Mouse (Mus musculus): ENCODE measurements around the gene Afap1l2. TPM values are rescaled to one million over a fixed set of nuclear protein-coding genes. Genes with fewer than 3 reads are reported as not detected.
A peak's percentile ranks its signal among the peaks of the same experiment; 100 is the strongest.

Gene Afap1l2
- 17.7 and 18.7 TPM in 2 replicates for polyA plus RNA-seq (2015; fragmentation: Nextera tagmentation; extraction: Ambion mirVana)

DNA sequence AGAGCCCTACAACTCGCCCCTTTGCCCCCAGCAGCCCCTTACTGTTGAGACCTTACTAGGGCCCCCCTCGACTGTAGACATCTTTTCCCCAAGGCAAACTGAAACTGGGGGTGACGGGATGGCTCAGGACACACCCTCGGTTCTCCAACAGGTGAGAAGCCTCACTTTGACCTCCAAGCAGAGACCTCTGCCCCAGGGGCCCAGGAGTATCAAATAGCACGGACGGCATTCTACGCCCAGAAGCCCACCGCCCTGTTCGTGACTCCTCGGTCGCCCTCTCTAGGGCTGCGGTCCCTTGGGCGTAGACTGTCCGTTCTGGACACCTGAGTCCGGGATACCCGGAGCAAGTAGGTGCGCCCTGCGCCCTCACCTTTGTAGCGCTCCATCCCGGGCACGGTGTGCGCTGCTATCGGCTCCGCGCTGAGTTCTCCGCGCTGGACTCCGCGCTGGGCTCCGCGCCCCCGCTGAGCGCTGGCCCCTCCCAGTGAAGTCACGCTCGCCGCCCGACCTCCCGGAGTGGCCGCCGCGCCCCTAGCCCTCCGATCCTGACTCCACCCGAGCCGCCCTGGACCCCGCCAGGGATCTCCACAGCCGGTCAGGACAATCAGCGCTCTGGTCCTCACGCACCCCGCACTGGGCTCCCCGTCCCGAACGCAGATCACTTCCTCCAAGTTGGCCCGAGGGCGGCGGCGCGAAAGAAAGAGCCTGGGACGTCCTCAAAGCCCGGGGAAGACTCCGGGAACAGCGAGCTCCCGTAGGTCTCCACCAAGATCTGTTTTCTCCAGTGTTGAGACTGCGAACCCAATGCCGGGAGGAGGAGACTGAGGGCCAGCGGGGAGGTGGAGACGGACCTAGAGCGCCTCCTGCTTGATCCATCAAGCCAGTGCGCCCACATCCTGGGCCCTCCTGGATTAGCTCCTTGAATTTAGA lies at the start of gene Afap1l2:
Afap1l2 (minus strand) TSS at position 448 of the 930 bp plus-strand sequence.
- H3K9me3 ChIP-seq, result no peaks in the 10 kb centered on the region
- peaks cover 36% of the 10 kb centered on the region for H3K27me3 ChIP-seq
- peak within 1 kb of the TSS; percentile 46 for H3K4me3 ChIP-seq
- peaks cover 39% of the 10 kb centered on the region for H3K4me1 ChIP-seq (replicated peaks)
- no peaks in the 10 kb centered on the region for H3K36me3 ChIP-seq
- 0 out of 2 replicates have a peak within 1 kb of the TSS, but pooled peaks have one; percentile 7 for H3K27ac ChIP-seq (replicated peaks)
- 4% methylated on average over 68 of the region's 68 CpGs for WGBS
- peak within 1 kb of the TSS; percentile 74 for H3K4me2 ChIP-seq
- peak within 1 kb of the TSS; percentile 70 for H3K9ac ChIP-seq
- peak; percentile 41; the same call in 1 of the 2 replicates for ATAC-seq (ENCODE audit: low read depth)

DNA sequence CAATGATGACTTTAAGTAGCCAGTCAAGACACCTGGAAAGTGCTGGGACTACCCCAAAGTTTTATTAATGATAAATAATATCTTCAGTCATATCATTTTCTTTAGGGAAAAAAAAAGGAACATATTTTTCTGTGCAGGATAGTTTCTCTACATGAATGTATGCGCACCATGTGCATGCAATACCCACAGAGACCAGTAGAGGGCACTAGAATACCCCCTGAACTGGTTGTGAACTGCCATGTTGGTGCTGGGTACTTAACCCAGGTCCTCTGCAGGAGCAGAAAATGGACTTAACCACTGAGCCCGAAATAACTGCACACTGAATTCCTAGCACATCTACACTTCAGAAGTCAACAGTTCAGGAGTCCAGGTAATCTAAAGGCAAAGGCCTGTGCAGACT lies 49.5 kb upstream of the Afap1l2 start:
- Histone ChIP-seq H3K4me2 (no peak overlapping the region), H3K27ac (replicated peaks) (no peak overlapping the region), H3K9me3 (peaks cover 3% of the 10 kb centered on the region; the same call in 1 of the 2 replicates), H3K9ac (no peak overlapping the region), H3K4me3 (no peak overlapping the region), H3K36me3 (peaks cover 7% of the 10 kb centered on the region), H3K27me3 (no peaks in the 10 kb centered on the region), H3K4me1 (replicated peaks) (no peaks in the 10 kb centered on the region; the same call in 1 of the 2 replicates)
- ATAC-seq (ENCODE audit: low read depth), result no peak
- WGBS, result 96% methylated on average over 2 of the region's 2 CpGs

DNA sequence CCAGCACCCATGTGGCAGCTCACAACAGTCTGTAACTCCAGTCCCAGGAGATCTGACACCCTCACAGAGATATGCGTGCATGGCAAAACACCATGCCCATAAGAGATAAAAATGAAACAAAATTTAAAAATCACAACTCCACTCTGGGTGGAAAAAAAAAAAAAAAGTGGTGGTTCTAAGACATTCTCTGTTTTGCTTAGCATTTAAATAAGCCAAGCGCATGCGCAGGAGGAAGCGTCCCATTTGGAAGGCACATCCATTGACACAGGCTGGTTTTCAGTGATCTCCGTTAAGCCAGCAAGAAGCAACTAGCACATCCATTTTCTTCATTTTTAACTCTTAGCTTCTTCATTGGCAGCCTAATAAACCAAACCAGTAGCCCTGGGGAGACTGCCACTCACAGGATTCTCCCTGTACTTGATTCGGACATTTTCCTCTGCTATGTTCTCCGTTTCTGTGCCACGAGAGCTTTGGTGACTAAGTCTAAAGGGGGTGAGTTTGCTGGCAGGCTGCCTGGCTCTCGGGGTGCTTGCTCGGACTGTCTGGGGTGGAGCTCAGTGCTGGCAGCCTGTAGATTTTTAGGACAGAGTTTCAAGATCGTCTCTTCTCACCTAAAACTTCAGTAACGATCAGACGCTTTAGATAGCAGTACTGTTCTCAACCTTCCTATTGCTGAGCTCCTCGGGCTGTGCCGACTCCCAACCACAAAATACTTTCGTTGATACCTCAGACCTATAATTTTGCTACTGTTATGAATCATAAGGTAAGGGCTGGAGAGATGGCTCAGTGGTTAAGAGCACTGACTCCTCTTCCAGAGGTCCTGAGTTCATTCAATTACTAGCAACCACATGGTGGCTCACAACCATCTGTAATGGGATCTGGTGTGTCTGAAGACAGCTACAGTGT lies 47.4 kb upstream of the Afap1l2 start:
- no peak for ATAC-seq (ENCODE audit: low read depth)
- H3K36me3 ChIP-seq, result peaks cover 7% of the 10 kb centered on the region

DNA sequence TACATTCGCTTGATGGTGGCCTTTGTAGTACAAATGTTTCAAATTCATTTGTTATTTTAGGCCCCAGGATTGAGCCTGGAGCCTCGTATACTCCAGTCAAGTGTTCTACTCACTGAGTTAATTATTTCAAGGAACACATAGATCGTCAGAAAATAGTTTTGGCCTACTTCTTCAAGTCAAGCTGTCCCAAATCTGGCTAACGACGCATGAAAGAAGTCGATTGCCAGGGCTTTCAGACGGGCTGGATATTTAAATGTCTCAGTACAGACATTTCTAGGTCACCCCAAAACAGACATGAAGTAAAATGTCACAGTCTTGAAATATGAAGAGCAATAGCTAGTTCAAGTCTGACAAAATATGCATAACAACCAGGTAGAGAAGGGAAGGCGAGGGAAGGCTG lies 44.9 kb upstream of the Afap1l2 start:
- no peak for ATAC-seq (ENCODE audit: low read depth)
- Histone ChIP-seq H3K4me3 (no peak overlapping the region), H3K27me3 (no peaks in the 10 kb centered on the region), H3K36me3 (peaks cover 5% of the 10 kb centered on the region), H3K4me2 (no peak overlapping the region), H3K27ac (replicated peaks) (no peak overlapping the region), H3K4me1 (replicated peaks) (peaks cover 26% of the 10 kb centered on the region), H3K9me3 (peaks cover 3% of the 10 kb centered on the region; the same call in 1 of the 2 replicates), H3K9ac (no peak overlapping the region)
- WGBS, result 73% methylated on average over 8 of the region's 8 CpGs

More for the DNA sequence above, 47.4 kb upstream of the Afap1l2 start:
- WGBS, result 89% methylated on average over 16 of the region's 16 CpGs
- H3K4me1 ChIP-seq (replicated peaks), result peaks cover 8% of the 10 kb centered on the region
- no peak overlapping the region for H3K4me2 ChIP-seq
- no peak overlapping the region for H3K9ac ChIP-seq
- no peak overlapping the region for H3K4me3 ChIP-seq
- no peaks in the 10 kb centered on the region for H3K27me3 ChIP-seq
- H3K9me3 ChIP-seq, result peaks cover 3% of the 10 kb centered on the region; the same call in 1 of the 2 replicates
- H3K27ac ChIP-seq (replicated peaks), result no peak overlapping the region

DNA sequence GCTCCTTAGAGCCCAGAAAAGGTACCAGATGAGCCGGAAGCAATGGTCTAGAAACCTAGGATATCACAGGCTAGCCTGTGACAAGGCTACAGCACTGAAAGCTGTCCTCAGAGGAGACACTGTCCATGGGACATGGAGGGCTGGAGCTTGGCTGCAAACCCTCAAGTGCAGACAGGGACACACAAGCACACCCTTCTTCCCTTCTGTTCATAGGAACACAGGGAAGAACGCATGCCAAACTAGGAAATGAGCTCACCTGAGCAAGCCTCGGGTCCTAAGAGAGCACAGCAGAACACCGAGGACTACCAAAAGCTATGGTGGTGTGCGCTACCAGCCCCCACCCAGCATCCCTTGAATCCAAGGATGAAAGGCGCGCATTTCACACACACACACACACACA lies 44.0 kb upstream of the Afap1l2 start:
- H3K9ac ChIP-seq, result no peak overlapping the region
- no peak overlapping the region for H3K4me3 ChIP-seq
- H3K4me2 ChIP-seq, result no peak overlapping the region
- no peaks in the 10 kb centered on the region for H3K27me3 ChIP-seq
- H3K9me3 ChIP-seq, result no peaks in the 10 kb centered on the region
- peaks cover 26% of the 10 kb centered on the region for H3K4me1 ChIP-seq (replicated peaks)
- no peak for ATAC-seq (ENCODE audit: low read depth)
- no peak overlapping the region for H3K27ac ChIP-seq (replicated peaks)
- WGBS, result 94% methylated on average over 7 of the region's 7 CpGs
- H3K36me3 ChIP-seq, result no peaks in the 10 kb centered on the region

DNA sequence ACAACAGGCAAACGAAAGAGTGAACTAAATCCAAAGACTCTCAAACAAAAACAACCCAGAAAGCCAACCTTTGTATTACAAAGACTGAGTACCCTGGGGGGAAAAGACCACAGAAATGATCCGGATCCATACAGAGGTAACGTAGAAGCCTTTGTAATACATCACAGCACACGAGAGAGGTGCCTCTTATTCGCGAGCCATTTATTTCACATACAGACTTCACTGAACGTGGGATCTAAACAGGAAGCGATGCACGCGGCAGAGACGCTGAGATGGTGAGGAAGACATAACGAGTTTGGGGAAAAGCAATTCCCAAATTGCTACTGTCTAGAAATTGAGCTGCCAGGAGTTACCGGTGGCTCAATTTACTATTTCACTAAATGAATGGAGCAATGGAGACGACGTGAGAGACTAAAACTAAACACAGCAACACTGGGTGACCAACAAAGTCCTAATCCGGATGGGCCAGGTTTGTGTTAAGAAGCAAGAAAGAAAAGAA lies 41.6 kb upstream of the Afap1l2 start:
- ATAC-seq (ENCODE audit: low read depth), result peak; percentile 80
- no peak overlapping the region for H3K9ac ChIP-seq
- peaks cover 4% of the 10 kb centered on the region; the same call in 1 of the 2 replicates for H3K36me3 ChIP-seq
- WGBS, result 31% methylated on average over 16 of the region's 16 CpGs
- no peaks in the 10 kb centered on the region for H3K27me3 ChIP-seq
- no peaks in the 10 kb centered on the region for H3K9me3 ChIP-seq
- peaks cover 26% of the 10 kb centered on the region for H3K4me1 ChIP-seq (replicated peaks)
- no peak overlapping the region for H3K4me3 ChIP-seq
- peak overlapping the region; percentile 61; the same call in 1 of the 2 replicates for H3K27ac ChIP-seq (replicated peaks)
- H3K4me2 ChIP-seq, result peak overlapping the region; percentile 22; the same call in 1 of the 2 replicates

DNA sequence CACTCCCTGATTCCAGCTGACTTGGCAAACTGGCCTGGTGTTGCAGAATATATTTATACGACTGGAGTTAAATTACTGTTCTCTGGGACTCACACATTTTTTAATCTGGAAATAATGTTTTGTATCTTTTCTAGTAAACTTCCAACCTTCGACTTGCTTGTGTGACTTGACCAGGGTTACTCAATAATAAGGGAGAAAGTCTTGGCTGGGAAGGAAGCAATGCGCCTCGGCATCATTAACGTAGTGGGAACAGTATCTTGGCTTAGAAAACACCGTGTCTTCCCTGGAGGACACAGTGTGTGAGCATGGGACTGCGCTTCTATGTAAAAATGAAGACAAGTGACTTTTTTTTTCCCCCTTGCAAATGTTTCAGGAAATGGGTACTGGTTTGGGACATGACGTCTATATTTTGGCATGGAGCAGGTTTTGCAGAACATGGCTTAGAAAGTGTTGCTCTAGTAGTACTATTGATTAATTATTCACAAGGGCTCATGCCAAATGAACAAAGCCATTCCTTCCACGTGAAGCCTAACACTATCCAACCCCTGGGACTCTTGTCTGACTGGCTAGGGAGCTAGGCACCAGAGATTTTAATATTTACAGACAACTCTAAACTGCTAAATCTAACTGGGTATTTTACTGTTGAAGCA lies 39.8 kb upstream of the Afap1l2 start:
- Histone ChIP-seq H3K27me3 (no peaks in the 10 kb centered on the region), H3K36me3 (peaks cover 8% of the 10 kb centered on the region; the same call in 1 of the 2 replicates), H3K4me2 (no peak overlapping the region), H3K9me3 (no peaks in the 10 kb centered on the region), H3K4me1 (replicated peaks) (peaks cover 26% of the 10 kb centered on the region), H3K9ac (no peak overlapping the region), H3K27ac (replicated peaks) (no peak overlapping the region), H3K4me3 (no peak overlapping the region)
- ATAC-seq (ENCODE audit: low read depth), result no peak
- 78% methylated on average over 9 of the region's 9 CpGs for WGBS

DNA sequence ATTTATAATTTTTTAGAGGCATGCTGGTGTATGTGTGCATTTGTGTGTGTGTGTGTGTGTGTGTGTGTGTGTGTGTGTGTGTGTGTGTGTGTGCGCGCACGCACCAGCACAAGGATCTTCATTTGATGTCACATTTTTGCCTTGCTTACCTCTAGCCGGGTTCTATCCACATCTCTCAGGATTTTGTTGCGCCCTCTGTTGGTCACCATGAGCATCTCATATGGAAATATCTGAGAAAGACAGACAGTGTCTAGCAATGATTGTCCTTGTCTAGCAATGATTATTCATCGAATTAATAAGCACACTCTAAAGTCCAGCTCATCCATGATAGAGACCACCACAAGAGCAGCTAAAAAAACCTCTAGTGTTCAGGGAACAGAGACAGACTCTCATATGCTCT lies 31.2 kb upstream of the Afap1l2 start:
- Histone ChIP-seq H3K36me3 (peaks cover 30% of the 10 kb centered on the region), H3K27me3 (no peaks in the 10 kb centered on the region), H3K4me2 (no peak overlapping the region), H3K4me3 (no peak overlapping the region), H3K9ac (no peak overlapping the region), H3K4me1 (replicated peaks) (no peaks in the 10 kb centered on the region), H3K9me3 (no peaks in the 10 kb centered on the region), H3K27ac (replicated peaks) (no peak overlapping the region)
- 68% methylated on average over 6 of the region's 6 CpGs for WGBS
- no peak for ATAC-seq (ENCODE audit: low read depth)

DNA sequence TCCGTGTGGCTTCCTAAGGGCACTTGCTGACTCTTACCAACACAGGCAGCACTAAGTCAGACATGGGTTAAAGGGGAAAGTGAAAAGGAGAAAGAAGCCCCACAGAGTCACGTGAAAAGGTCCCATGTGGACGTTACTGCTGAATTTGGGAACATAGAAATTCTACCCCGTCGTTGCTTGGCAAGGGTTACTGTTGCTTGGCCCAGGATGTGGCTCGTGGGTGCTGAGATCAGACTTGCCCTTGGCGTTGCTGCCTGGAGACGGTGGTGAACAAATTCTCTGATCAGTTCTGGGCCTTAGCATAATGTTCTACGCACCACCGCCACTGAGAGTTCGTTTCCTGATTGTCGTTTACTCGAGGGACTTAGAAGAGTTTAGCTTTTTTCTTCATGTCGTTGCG lies 28.8 kb upstream of the Afap1l2 start:
- Histone ChIP-seq H3K4me2 (no peak overlapping the region), H3K27me3 (no peaks in the 10 kb centered on the region), H3K9ac (no peak overlapping the region), H3K36me3 (peaks cover 26% of the 10 kb centered on the region), H3K4me3 (no peak overlapping the region), H3K27ac (replicated peaks) (no peak overlapping the region), H3K9me3 (no peaks in the 10 kb centered on the region), H3K4me1 (replicated peaks) (no peaks in the 10 kb centered on the region; the same call in 1 of the 2 replicates)
- 77% methylated on average over 15 of the region's 15 CpGs for WGBS
- no peak for ATAC-seq (ENCODE audit: low read depth)

DNA sequence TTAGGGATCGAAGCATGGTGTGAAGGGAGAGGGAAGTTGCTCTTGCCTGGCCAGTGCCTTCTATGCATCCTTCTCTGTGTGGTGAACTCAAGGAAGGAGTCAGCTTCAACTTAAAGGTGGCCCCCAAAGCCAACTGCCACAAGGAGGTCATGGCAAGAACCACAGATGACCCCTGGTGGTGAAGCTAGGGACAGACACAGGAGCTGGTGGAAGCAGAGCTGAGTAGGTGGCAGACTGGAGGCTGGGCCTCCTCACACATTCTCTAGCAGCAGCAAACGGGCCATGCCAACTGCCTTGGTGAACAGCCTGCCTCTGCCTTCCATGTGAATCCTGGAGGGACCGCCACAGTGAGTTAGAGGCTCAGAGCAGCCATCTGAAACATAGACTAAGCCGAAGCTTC lies 23.6 kb upstream of the Afap1l2 start:
- Histone ChIP-seq H3K27me3 (no peaks in the 10 kb centered on the region), H3K36me3 (0 out of 2 replicates have a peak, but pooled peaks cover 5% of the 10 kb centered on the region), H3K9me3 (peaks cover 6% of the 10 kb centered on the region; the same call in 1 of the 2 replicates), H3K4me3 (no peak overlapping the region), H3K4me1 (replicated peaks) (no peaks in the 10 kb centered on the region; the same call in 1 of the 2 replicates), H3K9ac (no peak overlapping the region), H3K27ac (replicated peaks) (no peak overlapping the region), H3K4me2 (no peak overlapping the region)
- ATAC-seq (ENCODE audit: low read depth), result no peak
- 80% methylated on average over 4 of the region's 4 CpGs for WGBS

DNA sequence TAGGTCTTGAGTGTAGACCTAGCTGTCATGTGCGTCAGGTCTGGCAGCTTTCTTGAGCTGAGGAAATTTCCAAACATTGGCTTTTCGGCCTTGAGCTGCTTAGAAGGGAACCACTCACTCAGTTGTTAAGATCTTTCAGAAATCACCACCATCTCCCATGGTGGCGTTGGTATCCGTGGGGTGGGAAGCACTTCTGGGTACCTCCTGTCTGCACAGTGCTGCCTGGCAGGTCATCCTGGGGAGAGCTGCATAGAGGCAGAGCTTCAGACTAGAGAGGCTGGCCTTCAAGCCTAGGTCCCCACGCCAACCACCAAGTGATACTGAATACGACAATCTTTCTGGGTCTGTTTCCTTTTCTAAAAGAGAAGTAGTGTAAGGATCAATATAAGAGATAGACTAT lies 21.4 kb upstream of the Afap1l2 start:
- WGBS, result 95% methylated on average over 6 of the region's 6 CpGs
- H3K27me3 ChIP-seq, result no peaks in the 10 kb centered on the region
- H3K9me3 ChIP-seq, result peaks cover 7% of the 10 kb centered on the region; the same call in 1 of the 2 replicates
- no peak overlapping the region for H3K4me2 ChIP-seq
- ATAC-seq (ENCODE audit: low read depth), result no peak
- no peak overlapping the region for H3K27ac ChIP-seq (replicated peaks)
- no peaks in the 10 kb centered on the region; the same call in 1 of the 2 replicates for H3K4me1 ChIP-seq (replicated peaks)
- no peaks in the 10 kb centered on the region for H3K36me3 ChIP-seq
- no peak overlapping the region for H3K4me3 ChIP-seq
- H3K9ac ChIP-seq, result no peak overlapping the region
